Mouse (Mus musculus): Measurements from ENCODE around the gene Shld2. TPM values are rescaled to one million over a fixed set of nuclear protein-coding genes. Genes with fewer than 3 reads are reported as not detected.

Shld2 gene
- polyA plus RNA-seq, 1 experiment from 2014 or later: 13.6 TPM

DNA sequence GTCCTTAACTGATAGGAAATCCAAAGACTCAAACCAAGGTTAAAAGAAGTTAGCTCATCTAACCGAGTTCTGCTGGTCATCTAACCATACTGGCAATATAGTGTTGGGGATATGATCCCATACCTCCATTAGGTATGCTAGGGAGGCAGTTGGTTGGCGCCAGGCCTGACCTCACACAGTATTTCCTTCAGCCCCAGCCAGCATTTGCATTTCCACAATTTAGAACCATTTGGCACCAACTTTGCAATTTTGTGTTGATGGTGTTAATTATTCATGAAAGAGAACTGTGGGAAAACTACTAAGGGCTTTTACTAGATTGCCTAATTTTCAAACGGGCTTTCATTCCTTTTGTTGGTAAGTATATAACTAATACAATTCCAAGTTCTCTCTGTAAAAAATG is 21.6 kb upstream of the Shld2 start:
- H3K9ac ChIP-seq (replicated peaks): no peak overlapping the region
- DNase-seq (no peak), ATAC-seq (no peak)
- H3K27me3 ChIP-seq (ENCODE audit: insufficient read depth, low read length): no peaks in the 10 kb centered on the region
- no peak overlapping the region for H3K4me3 ChIP-seq (ENCODE audit: low read depth, low read length)
- no peaks in the 10 kb centered on the region for H3K9me3 ChIP-seq (ENCODE audit: low read length)
- H3K27ac ChIP-seq (ENCODE audit: low read depth): no peak overlapping the region
- H3K4me2 ChIP-seq (ENCODE audit: low read depth, low read length): no peak overlapping the region
- TF ChIP-seq CTCF (IDR thresholded peaks at IDR 0.05; ENCODE audit: low read depth) (no peak), EP300 (IDR thresholded peaks at IDR 0.05; ENCODE audit: low read depth) (no peak)
- no peaks in the 10 kb centered on the region for H3K4me1 ChIP-seq (ENCODE audit: insufficient read depth)
- 66% methylated on average over 3 of the region's 3 CpGs for WGBS (ENCODE audit: insufficient replicate concordance)
- peaks cover 72% of the 10 kb centered on the region for H3K36me3 ChIP-seq (replicated peaks; ENCODE audit: insufficient read depth, low read length)

DNA sequence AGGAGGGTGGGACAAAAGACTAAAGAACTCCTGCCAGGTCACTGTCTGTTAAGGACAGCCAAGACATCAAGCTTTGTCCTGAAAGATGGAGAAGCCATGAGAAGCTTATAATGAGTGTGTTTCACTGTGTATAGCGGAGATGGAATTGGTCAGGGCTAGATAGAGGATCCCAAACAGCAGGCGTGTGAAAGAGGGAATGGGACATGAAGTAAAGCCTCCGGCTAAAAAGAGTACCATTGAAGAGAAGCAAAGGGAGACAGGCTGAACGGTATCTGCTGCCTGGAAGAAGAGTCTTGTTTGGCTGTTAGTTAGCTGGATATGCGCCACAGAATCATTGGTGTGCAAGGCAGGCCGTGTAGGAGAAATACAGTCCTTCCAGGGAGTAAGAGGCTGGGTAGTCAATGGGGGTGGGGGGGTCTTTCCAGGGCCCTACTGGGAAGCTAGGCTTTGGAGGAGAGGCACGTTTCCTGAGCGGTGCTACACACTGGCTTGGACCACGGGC is 20.4 kb upstream of the Shld2 start:
- Histone ChIP-seq H3K4me1 (ENCODE audit: insufficient read depth) (no peaks in the 10 kb centered on the region), H3K9me3 (ENCODE audit: low read length) (no peaks in the 10 kb centered on the region), H3K36me3 (replicated peaks; ENCODE audit: insufficient read depth, low read length) (peaks cover 67% of the 10 kb centered on the region), H3K4me3 (ENCODE audit: low read depth, low read length) (no peak overlapping the region), H3K4me2 (ENCODE audit: low read depth, low read length) (no peak overlapping the region), H3K27ac (ENCODE audit: low read depth) (no peak overlapping the region), H3K9ac (replicated peaks) (no peak overlapping the region), H3K27me3 (ENCODE audit: insufficient read depth, low read length) (no peaks in the 10 kb centered on the region)
- 84% methylated on average over 9 of the region's 9 CpGs for WGBS (ENCODE audit: insufficient replicate concordance)
- ATAC-seq (no peak), DNase-seq (no peak)
- no peak for TF ChIP-seq EP300 (IDR thresholded peaks at IDR 0.05; ENCODE audit: low read depth)
- TF ChIP-seq CTCF (IDR thresholded peaks at IDR 0.05; ENCODE audit: low read depth): no peak

DNA sequence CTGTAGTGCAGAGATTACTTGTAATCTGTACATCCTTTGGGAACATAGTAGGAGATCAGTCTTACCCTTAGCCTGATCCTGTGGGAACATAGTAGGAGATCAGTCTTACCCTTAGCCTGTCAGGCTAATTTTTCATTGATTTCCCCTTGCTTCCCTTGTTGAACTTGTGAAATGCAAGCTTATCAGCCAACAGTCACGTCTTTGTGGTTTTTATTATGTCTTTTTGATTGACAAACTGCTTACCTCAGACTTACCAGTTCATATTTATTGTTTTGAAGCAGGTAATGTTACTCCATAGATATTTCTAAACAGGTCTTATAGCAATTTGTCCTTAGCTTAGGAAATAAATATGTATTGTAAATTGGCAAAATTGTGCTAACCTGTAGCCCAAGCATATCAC is 17.3 kb upstream of the Shld2 start:
- no peak overlapping the region for H3K27ac ChIP-seq (ENCODE audit: low read depth)
- no peak for TF ChIP-seq EP300 (IDR thresholded peaks at IDR 0.05; ENCODE audit: low read depth)
- no peak for TF ChIP-seq CTCF (IDR thresholded peaks at IDR 0.05; ENCODE audit: low read depth)
- H3K9ac ChIP-seq (replicated peaks): no peak overlapping the region
- peaks cover 55% of the 10 kb centered on the region for H3K36me3 ChIP-seq (replicated peaks; ENCODE audit: insufficient read depth, low read length)
- H3K27me3 ChIP-seq (ENCODE audit: insufficient read depth, low read length): no peaks in the 10 kb centered on the region
- H3K4me3 ChIP-seq (ENCODE audit: low read depth, low read length): no peak overlapping the region
- no peaks in the 10 kb centered on the region for H3K4me1 ChIP-seq (ENCODE audit: insufficient read depth)
- no peak overlapping the region for H3K4me2 ChIP-seq (ENCODE audit: low read depth, low read length)
- DNase-seq (no peak), ATAC-seq (no peak)
- H3K9me3 ChIP-seq (ENCODE audit: low read length): no peaks in the 10 kb centered on the region
- 18% methylated on average over 1 of the region's 1 CpGs for WGBS (ENCODE audit: insufficient replicate concordance)

DNA sequence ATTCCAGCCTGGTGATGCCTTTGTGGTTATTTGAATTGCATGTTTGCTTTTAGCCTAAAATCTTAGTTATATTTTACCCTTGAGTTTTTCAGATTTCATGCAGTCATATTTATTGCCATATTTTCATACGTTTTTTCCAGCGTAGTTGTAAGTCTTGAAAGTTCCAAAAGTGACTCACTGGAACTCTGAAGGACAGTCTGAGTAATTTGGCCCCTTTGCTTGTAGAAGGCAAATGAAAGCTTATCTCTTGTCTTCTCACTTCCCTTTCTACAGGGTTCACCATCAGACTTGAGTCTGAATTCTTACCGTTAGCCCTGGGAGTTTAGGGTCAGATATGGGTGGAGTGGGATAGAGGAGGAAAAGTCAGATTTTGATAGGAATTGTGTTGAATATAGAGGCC is 16.3 kb upstream of the Shld2 start:
- Histone ChIP-seq H3K27ac (ENCODE audit: low read depth) (no peak overlapping the region), H3K9me3 (ENCODE audit: low read length) (no peaks in the 10 kb centered on the region), H3K27me3 (ENCODE audit: insufficient read depth, low read length) (no peaks in the 10 kb centered on the region), H3K4me2 (ENCODE audit: low read depth, low read length) (no peak overlapping the region), H3K36me3 (replicated peaks; ENCODE audit: insufficient read depth, low read length) (peaks cover 47% of the 10 kb centered on the region), H3K9ac (replicated peaks) (no peak overlapping the region), H3K4me3 (ENCODE audit: low read depth, low read length) (no peak overlapping the region), H3K4me1 (ENCODE audit: insufficient read depth) (no peaks in the 10 kb centered on the region)
- 61% methylated on average over 3 of the region's 3 CpGs for WGBS (ENCODE audit: insufficient replicate concordance)
- no peak for TF ChIP-seq EP300 (IDR thresholded peaks at IDR 0.05; ENCODE audit: low read depth)
- no peak for TF ChIP-seq CTCF (IDR thresholded peaks at IDR 0.05; ENCODE audit: low read depth)
- DNase-seq: no peak
- ATAC-seq: no peak

DNA sequence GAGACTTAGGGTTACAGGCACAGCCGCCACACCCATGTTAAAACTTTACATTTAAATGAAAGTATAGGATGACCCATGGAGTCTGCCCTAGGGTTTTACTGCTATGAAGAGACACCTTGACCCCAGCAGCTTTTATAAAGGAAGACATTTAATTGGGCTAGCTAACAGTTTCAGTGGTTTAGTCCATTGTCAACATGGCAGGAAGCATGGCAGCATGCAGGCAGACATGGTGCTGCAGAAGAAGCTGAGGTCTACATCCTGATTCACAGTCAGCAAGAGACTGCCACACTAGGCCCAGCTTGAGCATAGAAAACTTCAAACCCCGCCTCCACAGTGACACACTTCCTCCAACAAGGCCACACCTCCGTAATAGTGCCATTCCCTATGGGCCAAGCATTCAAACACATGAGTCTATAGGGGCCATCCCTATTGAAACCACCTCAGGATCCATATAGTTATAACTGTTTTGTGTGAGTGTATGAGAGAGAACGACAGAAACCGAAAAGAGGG is 13.3 kb upstream of the Shld2 start:
- Histone ChIP-seq H3K9me3 (ENCODE audit: low read length) (no peaks in the 10 kb centered on the region), H3K4me3 (ENCODE audit: low read depth, low read length) (no peak overlapping the region), H3K27me3 (ENCODE audit: insufficient read depth, low read length) (no peaks in the 10 kb centered on the region), H3K4me2 (ENCODE audit: low read depth, low read length) (no peak overlapping the region), H3K36me3 (replicated peaks; ENCODE audit: insufficient read depth, low read length) (peaks cover 41% of the 10 kb centered on the region), H3K4me1 (ENCODE audit: insufficient read depth) (no peaks in the 10 kb centered on the region), H3K9ac (replicated peaks) (no peak overlapping the region), H3K27ac (ENCODE audit: low read depth) (no peak overlapping the region)
- DNase-seq (no peak), ATAC-seq (no peak)
- TF ChIP-seq CTCF (IDR thresholded peaks at IDR 0.05; ENCODE audit: low read depth) (no peak), EP300 (IDR thresholded peaks at IDR 0.05; ENCODE audit: low read depth) (no peak)
- WGBS (ENCODE audit: insufficient replicate concordance): 85% methylated on average over 5 of the region's 5 CpGs

DNA sequence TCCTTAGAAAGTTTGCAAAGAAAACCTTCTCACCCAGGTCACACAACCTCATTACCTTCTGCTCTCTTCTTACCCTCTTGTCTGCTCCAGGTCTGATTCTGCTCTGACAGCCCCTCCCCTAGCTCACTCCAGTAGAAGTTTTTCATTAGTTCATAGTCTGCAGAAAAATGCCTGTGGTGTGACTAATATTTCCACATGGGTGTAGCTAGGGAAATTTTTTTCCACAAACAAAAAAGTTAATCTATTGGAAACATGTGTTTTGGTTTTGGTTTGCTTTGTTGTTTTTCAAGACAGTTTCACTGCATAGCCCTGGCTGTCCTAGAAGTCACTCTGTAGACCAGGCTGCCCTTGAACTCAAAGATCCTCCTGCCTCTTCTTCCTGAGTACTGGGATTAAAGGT is 7.8 kb upstream of the Shld2 start:
- H3K4me2 ChIP-seq (ENCODE audit: low read depth, low read length): no peak overlapping the region
- H3K9me3 ChIP-seq (ENCODE audit: low read length): no peaks in the 10 kb centered on the region
- H3K27ac ChIP-seq (ENCODE audit: low read depth): no peak overlapping the region
- DNase-seq (no peak), ATAC-seq (no peak)
- H3K4me3 ChIP-seq (ENCODE audit: low read depth, low read length): no peak overlapping the region
- TF ChIP-seq CTCF (IDR thresholded peaks at IDR 0.05; ENCODE audit: low read depth): no peak
- no peak for TF ChIP-seq EP300 (IDR thresholded peaks at IDR 0.05; ENCODE audit: low read depth)
- H3K36me3 ChIP-seq (replicated peaks; ENCODE audit: insufficient read depth, low read length): peaks cover 24% of the 10 kb centered on the region
- no peak overlapping the region for H3K9ac ChIP-seq (replicated peaks)
- H3K27me3 ChIP-seq (ENCODE audit: insufficient read depth, low read length): no peaks in the 10 kb centered on the region
- H3K4me1 ChIP-seq (ENCODE audit: insufficient read depth): peaks cover 6% of the 10 kb centered on the region; the same call in 1 of the 2 replicates

DNA sequence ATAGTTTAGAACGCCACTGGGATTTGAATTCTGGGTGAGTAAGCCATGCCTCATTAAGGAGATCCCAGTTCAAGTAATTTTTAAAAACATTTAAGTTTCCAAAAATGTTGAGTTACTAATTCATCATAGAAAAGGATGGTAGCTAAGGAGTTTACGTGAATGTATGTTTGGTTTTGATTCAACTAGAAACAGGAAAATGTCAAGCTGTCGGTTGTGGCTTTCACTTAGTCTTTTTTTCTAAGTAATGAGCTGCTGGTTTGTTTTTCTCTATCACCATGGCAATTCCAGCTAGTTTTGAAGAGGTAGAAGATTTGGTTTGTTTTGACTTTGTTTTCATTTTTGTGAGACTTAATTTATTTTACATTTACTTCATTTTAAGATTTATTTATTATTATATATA is 7.1 kb upstream of the Shld2 start:
- ATAC-seq (no peak), DNase-seq (no peak)
- Histone ChIP-seq H3K27ac (ENCODE audit: low read depth) (no peak overlapping the region), H3K9me3 (ENCODE audit: low read length) (no peaks in the 10 kb centered on the region), H3K36me3 (replicated peaks; ENCODE audit: insufficient read depth, low read length) (peaks cover 23% of the 10 kb centered on the region), H3K4me2 (ENCODE audit: low read depth, low read length) (no peak overlapping the region), H3K27me3 (ENCODE audit: insufficient read depth, low read length) (no peaks in the 10 kb centered on the region), H3K4me3 (ENCODE audit: low read depth, low read length) (no peak overlapping the region), H3K4me1 (ENCODE audit: insufficient read depth) (peaks cover 7% of the 10 kb centered on the region; the same call in 1 of the 2 replicates), H3K9ac (replicated peaks) (no peak overlapping the region)
- TF ChIP-seq CTCF (IDR thresholded peaks at IDR 0.05; ENCODE audit: low read depth) (no peak), EP300 (IDR thresholded peaks at IDR 0.05; ENCODE audit: low read depth) (no peak)
- WGBS (ENCODE audit: insufficient replicate concordance): 72% methylated on average over 3 of the region's 3 CpGs

All from liver, postnatal 0 days (tissue).